Mouse (Mus musculus): ENCODE measurements at regions not wholly inside any gene's neighbourhood (a gene's known extent, or its start where the extent isn't known, plus 50 kb on each side); places are given as distances from the start of the nearest gene placed in this dataset.

GRCm38 (mm10) chr3:35688111-35688510, 65.8 kb upstream of the Atp11b start:
- TF ChIP-seq POLR2A (IDR thresholded peaks at IDR 0.05; ENCODE audit: borderline replicate concordance, extremely low read depth, insufficient read depth, insufficient read length, poor library complexity, severe bottlenecking) (no peak), CTCF (IDR thresholded peaks at IDR 0.05; ENCODE audit: borderline replicate concordance, extremely low read depth, insufficient read depth, insufficient read length) (no peak)
- DNase-seq (ENCODE audit: low read depth): no peak

GRCm38 (mm10) chr3:35688781-35689180, 65.1 kb upstream of the Atp11b start:
- TF ChIP-seq CTCF (IDR thresholded peaks at IDR 0.05; ENCODE audit: borderline replicate concordance, extremely low read depth, insufficient read depth, insufficient read length) (peak; percentile 69; the same call in 1 of the 2 replicates), POLR2A (IDR thresholded peaks at IDR 0.05; ENCODE audit: borderline replicate concordance, extremely low read depth, insufficient read depth, insufficient read length, poor library complexity, severe bottlenecking) (no peak)
- peak; percentile 76 for DNase-seq (ENCODE audit: low read depth)

- DNase-seq (ENCODE audit: low read depth): peak; percentile 67
- peak; percentile 63; the same call in 1 of the 2 replicates for TF ChIP-seq CTCF (IDR thresholded peaks at IDR 0.05; ENCODE audit: borderline replicate concordance, extremely low read depth, insufficient read depth, insufficient read length)
- no peak for TF ChIP-seq POLR2A (IDR thresholded peaks at IDR 0.05; ENCODE audit: borderline replicate concordance, extremely low read depth, insufficient read depth, insufficient read length, poor library complexity, severe bottlenecking)
Observed at GRCm38 (mm10) chr3:35693039-35693438, 60.9 kb upstream of the Atp11b start.

GRCm38 (mm10) chr3:35693551-35693950, 60.4 kb upstream of the Atp11b start:
- TF ChIP-seq CTCF (IDR thresholded peaks at IDR 0.05; ENCODE audit: borderline replicate concordance, extremely low read depth, insufficient read depth, insufficient read length): no peak
- TF ChIP-seq POLR2A (IDR thresholded peaks at IDR 0.05; ENCODE audit: borderline replicate concordance, extremely low read depth, insufficient read depth, insufficient read length, poor library complexity, severe bottlenecking): no peak
- no peak for DNase-seq (ENCODE audit: low read depth)

- TF ChIP-seq CTCF (IDR thresholded peaks at IDR 0.05; ENCODE audit: borderline replicate concordance, extremely low read depth, insufficient read depth, insufficient read length) (no peak), POLR2A (IDR thresholded peaks at IDR 0.05; ENCODE audit: borderline replicate concordance, extremely low read depth, insufficient read depth, insufficient read length, poor library complexity, severe bottlenecking) (no peak)
Observed at GRCm38 (mm10) chr3:35694241-35694640, 59.7 kb upstream of the Atp11b start.

GRCm38 (mm10) chr3:35695859-35696258, 58.0 kb upstream of the Atp11b start:
- no peak for DNase-seq (ENCODE audit: low read depth)
- TF ChIP-seq CTCF (IDR thresholded peaks at IDR 0.05; ENCODE audit: borderline replicate concordance, extremely low read depth, insufficient read depth, insufficient read length): no peak

More at GRCm38 (mm10) chr3:35694241-35694640, 59.7 kb upstream of the Atp11b start:
- DNase-seq (ENCODE audit: low read depth): no peak

- no peak for TF ChIP-seq CTCF (IDR thresholded peaks at IDR 0.05; ENCODE audit: borderline replicate concordance, extremely low read depth, insufficient read depth, insufficient read length)
- TF ChIP-seq POLR2A (IDR thresholded peaks at IDR 0.05; ENCODE audit: borderline replicate concordance, extremely low read depth, insufficient read depth, insufficient read length, poor library complexity, severe bottlenecking): no peak
- no peak for DNase-seq (ENCODE audit: low read depth)
Observed at GRCm38 (mm10) chr3:35699266-35699665, 54.6 kb upstream of the Atp11b start.

- DNase-seq (ENCODE audit: low read depth): peak; percentile 1
Observed at GRCm38 (mm10) chr3:35699979-35700378, 53.9 kb upstream of the Atp11b start.

GRCm38 (mm10) chr3:35703528-35704327, 50.2 kb upstream of the Atp11b start:
- no peak for TF ChIP-seq CTCF (IDR thresholded peaks at IDR 0.05; ENCODE audit: borderline replicate concordance, extremely low read depth, insufficient read depth, insufficient read length)
- no peak for TF ChIP-seq POLR2A (IDR thresholded peaks at IDR 0.05; ENCODE audit: borderline replicate concordance, extremely low read depth, insufficient read depth, insufficient read length, poor library complexity, severe bottlenecking)
- DNase-seq (ENCODE audit: low read depth): no peak

More at GRCm38 (mm10) chr3:35699979-35700378, 53.9 kb upstream of the Atp11b start:
- no peak for TF ChIP-seq POLR2A (IDR thresholded peaks at IDR 0.05; ENCODE audit: borderline replicate concordance, extremely low read depth, insufficient read depth, insufficient read length, poor library complexity, severe bottlenecking)
- no peak for TF ChIP-seq CTCF (IDR thresholded peaks at IDR 0.05; ENCODE audit: borderline replicate concordance, extremely low read depth, insufficient read depth, insufficient read length)

Data from brain, embryonic 14.5 days (tissue).